Mouse (Mus musculus) neural tube, embryonic 13.5 days (tissue): Measurements from ENCODE around the gene Col5a1. TPM values are rescaled to one million over a fixed set of nuclear protein-coding genes. Genes with fewer than 3 reads are reported as not detected.

ENCODE experiments used
- ATAC-seq: fragments of 200-750 bp; cut with Nextera tagmentation; 2 replicates; pipeline ENCODE4 v1.8.0; 2017; ENCODE audit warnings: low read depth, mild to moderate bottlenecking, moderate TSS enrichment, moderate library complexity
- H3K27ac ChIP-seq: fragments of 300-500 bp; sonication (generic); replicated peaks from 2 replicates; pipeline ENCODE4 v1.5.1; 2015; ENCODE audit warnings: moderate library complexity, mild to moderate bottlenecking, inconsistent platforms
- H3K27me3 ChIP-seq: fragments of 300-500 bp; sonication (generic); 2 replicates; pipeline ENCODE4 v1.6.1; 2015; ENCODE audit warnings: mild to moderate bottlenecking, inconsistent platforms
- H3K36me3 ChIP-seq: fragments of 300-500 bp; sonication (generic); 2 replicates; pipeline ENCODE4 v1.6.1; 2015; ENCODE audit warnings: mild to moderate bottlenecking, inconsistent platforms
- H3K4me1 ChIP-seq: fragments of 300-500 bp; sonication (generic); replicated peaks from 2 replicates; pipeline ENCODE4 v1.6.1; 2015; ENCODE audit warnings: inconsistent platforms
- H3K4me2 ChIP-seq: fragments of 300-500 bp; sonication (generic); 2 replicates; pipeline ENCODE4 v1.6.1; 2015; ENCODE audit warnings: inconsistent platforms, mild to moderate bottlenecking, moderate library complexity
- H3K4me3 ChIP-seq: fragments of 300-500 bp; sonication (generic); 2 replicates; pipeline ENCODE4 v1.5.1; 2015; ENCODE audit warnings: mild to moderate bottlenecking, inconsistent platforms
- H3K9ac ChIP-seq: fragments of 300-500 bp; sonication (generic); 2 replicates; pipeline ENCODE4 v1.6.1; 2015; ENCODE audit warnings: moderate library complexity, mild to moderate bottlenecking, inconsistent platforms
- H3K9me3 ChIP-seq: fragments of 300-500 bp; sonication (generic); 2 replicates; pipeline ENCODE4 v1.6.1; 2016; ENCODE audit warnings: inconsistent platforms
- WGBS: fragments of 180-500 bp; shearing (Covaris S2); methylation state at CpG from one replicate; pipeline ENCODE4 v1.1.7; 2015; 5-methylcytosine and 5-hydroxymethylcytosine counted together
- polyA plus RNA-seq: library from polyadenylated mRNA; unstranded; fragments of >200 nt; fragmentation: Nextera tagmentation; extraction: Ambion mirVana; gene quantifications from 2 replicates; pipeline ENCODE4 v1.2.1, GENCODE M21; 2015

Gene Col5a1
- polyA plus RNA-seq, 1 experiment from 2014 or later, result 25.8 TPM

DNA sequence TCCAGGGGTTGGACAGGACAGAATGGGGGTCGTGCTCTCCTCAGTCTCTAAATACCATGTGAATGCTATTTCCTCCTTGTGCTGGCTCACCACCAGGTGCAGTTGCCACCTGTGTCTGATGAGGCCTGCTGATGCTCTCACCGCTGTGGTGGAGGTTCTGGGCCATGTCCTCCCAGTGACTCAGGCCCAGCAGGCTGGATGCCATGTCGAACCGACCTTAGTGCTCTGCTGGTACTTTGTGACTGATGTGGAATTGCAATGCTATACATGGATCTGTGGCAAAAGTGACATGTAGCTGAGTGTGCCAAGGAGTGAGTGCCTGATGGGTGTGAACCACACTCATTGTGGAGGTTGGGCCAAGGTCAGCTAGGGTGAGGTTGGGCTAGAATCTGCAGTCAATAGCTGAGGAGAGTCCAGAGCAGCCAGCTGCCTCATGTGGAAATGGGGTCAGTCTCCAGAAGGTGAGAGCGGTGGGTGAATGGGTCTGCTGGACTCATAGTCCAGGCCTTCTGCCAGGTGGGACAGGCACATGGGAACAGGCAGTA lies 44.3 kb downstream of the Col5a1 start:
- no peak overlapping the region for H3K4me3 ChIP-seq
- H3K9me3 ChIP-seq, result no peaks in the 10 kb centered on the region
- no peak overlapping the region for H3K9ac ChIP-seq
- no peak overlapping the region for H3K4me2 ChIP-seq
- peaks cover 20% of the 10 kb centered on the region for H3K4me1 ChIP-seq
- ATAC-seq, result no peak
- no peak overlapping the region for H3K27ac ChIP-seq
- H3K27me3 ChIP-seq, result no peaks in the 10 kb centered on the region
- H3K36me3 ChIP-seq, result no peaks in the 10 kb centered on the region
- WGBS, result 92% methylated on average over 5 of the region's 5 CpGs

DNA sequence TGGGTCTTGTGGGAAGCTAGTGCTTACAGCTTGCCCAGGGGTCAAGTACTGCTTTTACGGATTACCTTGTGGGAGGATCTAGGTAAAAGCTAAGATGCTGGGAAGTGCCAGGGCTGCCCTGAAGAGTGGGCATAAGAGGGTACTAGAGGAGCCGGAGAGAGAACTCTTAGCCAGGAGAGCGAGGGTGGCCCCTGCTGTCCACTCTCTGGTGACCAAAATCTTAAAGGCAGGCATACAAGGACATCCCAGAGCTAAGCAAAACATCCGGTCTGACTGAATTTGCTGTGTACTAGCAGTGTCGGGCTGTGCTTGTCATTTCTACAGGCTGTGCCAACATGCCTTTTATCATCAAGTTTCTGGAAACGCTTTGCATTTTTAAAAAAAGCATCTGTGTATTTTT lies 44.9 kb downstream of the Col5a1 start:
- H3K36me3 ChIP-seq, result no peaks in the 10 kb centered on the region
- no peaks in the 10 kb centered on the region for H3K27me3 ChIP-seq
- no peak overlapping the region for H3K4me2 ChIP-seq
- H3K27ac ChIP-seq, result no peak overlapping the region
- peaks cover 20% of the 10 kb centered on the region for H3K4me1 ChIP-seq
- ATAC-seq, result no peak
- no peak overlapping the region for H3K9ac ChIP-seq
- WGBS, result 86% methylated on average over 6 of the region's 6 CpGs
- H3K9me3 ChIP-seq, result no peaks in the 10 kb centered on the region
- no peak overlapping the region for H3K4me3 ChIP-seq

DNA sequence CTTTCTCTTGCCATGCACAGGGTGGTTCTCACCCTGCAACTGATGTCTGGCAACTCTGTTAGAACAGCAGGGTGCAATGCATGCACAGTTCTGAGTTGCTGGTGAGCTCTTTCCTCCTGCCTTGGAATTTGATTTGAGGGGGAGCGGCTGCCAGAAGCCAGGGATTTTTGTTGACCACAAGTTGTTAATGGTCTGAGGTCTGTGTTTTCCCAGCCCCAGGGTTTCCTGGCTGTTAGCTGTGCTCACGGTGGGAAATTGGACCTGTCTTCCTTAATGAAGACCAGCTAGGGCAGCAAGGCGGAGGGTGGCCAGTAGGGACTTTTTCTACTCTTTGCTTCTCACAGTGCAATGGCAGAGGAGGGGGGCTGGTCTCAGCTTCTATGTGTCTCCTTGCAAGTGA lies 45.7 kb downstream of the Col5a1 start:
- Histone ChIP-seq H3K9me3 (no peaks in the 10 kb centered on the region), H3K9ac (no peak overlapping the region), H3K4me3 (no peak overlapping the region), H3K4me1 (peaks cover 29% of the 10 kb centered on the region), H3K27ac (no peak overlapping the region), H3K4me2 (no peak overlapping the region), H3K36me3 (no peaks in the 10 kb centered on the region), H3K27me3 (no peaks in the 10 kb centered on the region)
- WGBS, result 55% methylated on average over 3 of the region's 3 CpGs
- no peak for ATAC-seq

DNA sequence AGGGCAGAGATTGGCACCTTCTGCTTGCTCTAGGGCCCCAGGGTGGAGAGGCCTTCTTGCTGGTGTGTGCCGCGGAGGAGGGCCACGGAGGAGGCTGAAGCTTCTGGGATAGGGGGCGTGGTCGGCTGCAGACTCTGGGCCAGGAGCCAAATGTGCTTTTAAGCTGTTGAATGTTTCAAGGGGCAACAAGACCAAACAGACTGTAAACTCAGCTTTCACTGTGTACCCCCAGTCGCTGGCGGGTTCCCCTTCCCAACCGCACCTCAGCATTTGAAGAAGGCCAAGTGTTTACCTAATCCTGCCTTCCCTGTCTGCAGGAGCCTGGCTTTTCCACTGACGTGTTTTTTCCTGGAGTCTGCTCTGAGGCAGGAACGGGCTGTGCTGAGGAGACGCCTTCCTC lies 48.0 kb downstream of the Col5a1 start:
- no peak overlapping the region for H3K9ac ChIP-seq
- peaks cover 30% of the 10 kb centered on the region for H3K4me1 ChIP-seq
- peak; percentile 61; the same call in 1 of the 2 replicates for ATAC-seq
- H3K9me3 ChIP-seq, result no peaks in the 10 kb centered on the region
- H3K4me3 ChIP-seq, result no peak overlapping the region
- no peaks in the 10 kb centered on the region for H3K27me3 ChIP-seq
- H3K36me3 ChIP-seq, result no peaks in the 10 kb centered on the region
- no peak overlapping the region for H3K4me2 ChIP-seq
- peak overlapping the region; percentile 49; the same call in 1 of the 2 replicates for H3K27ac ChIP-seq
- WGBS, result 41% methylated on average over 11 of the region's 11 CpGs

DNA sequence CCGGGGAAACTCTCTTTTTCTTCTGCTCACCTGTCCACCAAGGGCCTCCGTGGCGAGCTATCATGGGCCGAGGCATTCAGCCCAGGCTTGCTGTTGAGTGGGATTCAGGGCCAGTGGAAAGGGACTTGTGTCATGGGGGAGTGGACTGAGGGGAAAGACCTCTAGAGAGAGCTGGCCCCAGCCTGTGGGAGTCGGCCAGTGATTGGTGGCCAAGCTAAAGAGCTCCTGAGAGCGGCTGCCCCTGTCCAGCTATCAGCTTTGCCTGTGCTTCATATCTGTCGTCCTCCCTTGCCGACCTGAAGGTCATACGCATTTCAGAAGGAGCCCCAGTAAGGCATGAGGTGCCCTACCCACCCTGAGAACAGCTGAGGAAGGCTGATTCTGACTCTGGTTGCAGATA lies 48.6 kb downstream of the Col5a1 start:
- no peak overlapping the region for H3K4me2 ChIP-seq
- peaks cover 30% of the 10 kb centered on the region for H3K4me1 ChIP-seq
- H3K4me3 ChIP-seq, result no peak overlapping the region
- no peaks in the 10 kb centered on the region for H3K27me3 ChIP-seq
- ATAC-seq, result no peak
- H3K36me3 ChIP-seq, result no peaks in the 10 kb centered on the region
- no peak overlapping the region for H3K9ac ChIP-seq
- H3K27ac ChIP-seq, result peak overlapping the region; percentile 49; the same call in 1 of the 2 replicates
- H3K9me3 ChIP-seq, result no peaks in the 10 kb centered on the region
- WGBS, result 85% methylated on average over 9 of the region's 9 CpGs

DNA sequence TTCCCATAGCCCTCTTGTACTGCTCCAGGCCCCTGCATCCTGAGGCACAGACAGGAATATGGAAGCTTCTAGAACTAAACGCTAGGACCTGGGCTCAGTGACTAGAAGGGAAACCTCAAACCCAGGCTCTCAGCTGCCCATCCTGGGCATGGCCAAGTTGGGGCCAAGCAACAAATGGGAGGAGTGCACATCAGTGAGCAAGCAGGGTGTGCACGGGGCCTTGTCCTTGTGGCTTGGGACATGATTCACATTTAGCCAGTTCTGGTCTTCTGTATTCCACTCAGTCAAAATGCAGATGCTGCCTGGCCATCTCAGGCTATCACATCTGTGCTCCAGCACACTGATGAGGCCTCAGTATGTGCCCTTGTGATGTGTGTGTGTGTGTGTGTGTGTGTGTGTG lies 49.2 kb downstream of the Col5a1 start:
- Histone ChIP-seq H3K4me1 (peaks cover 30% of the 10 kb centered on the region), H3K9ac (no peak overlapping the region), H3K4me3 (no peak overlapping the region), H3K27ac (no peak overlapping the region), H3K27me3 (no peaks in the 10 kb centered on the region), H3K4me2 (no peak overlapping the region), H3K9me3 (no peaks in the 10 kb centered on the region), H3K36me3 (no peaks in the 10 kb centered on the region)
- no peak for ATAC-seq
- WGBS, result 98% methylated on average over 2 of the region's 2 CpGs

DNA sequence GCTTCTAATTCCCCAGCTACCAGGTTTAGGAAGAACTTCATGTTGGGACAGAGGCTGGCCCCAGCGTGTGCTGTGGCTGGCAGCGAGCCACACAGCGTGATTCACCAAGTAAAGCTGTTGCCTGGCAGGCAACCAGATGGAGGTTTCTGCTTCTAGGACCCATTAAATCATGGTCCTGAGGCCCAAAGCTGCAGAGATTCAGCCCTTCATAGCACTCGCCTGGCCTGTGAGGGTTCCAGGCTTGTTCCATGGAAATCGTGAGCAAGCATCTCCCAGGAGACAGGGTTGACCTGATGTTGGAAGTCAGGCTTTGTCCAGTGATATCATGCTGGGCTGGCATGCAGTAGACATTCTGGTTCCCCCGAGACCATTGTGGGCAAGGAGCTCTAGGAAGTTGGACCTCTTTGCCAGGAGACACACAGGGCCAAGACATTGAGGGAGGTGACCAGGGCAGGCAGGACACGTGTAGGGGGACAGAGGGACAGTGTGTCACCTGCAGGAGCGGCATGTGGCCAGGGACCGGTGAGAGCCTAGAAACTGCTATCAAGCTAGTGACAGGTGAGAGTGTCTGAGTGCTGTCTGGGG lies 50.5 kb downstream of the Col5a1 start:
- ATAC-seq, result no peak
- no peaks in the 10 kb centered on the region for H3K27me3 ChIP-seq
- H3K9me3 ChIP-seq, result no peaks in the 10 kb centered on the region
- no peaks in the 10 kb centered on the region for H3K36me3 ChIP-seq
- H3K4me3 ChIP-seq, result no peak overlapping the region
- H3K4me1 ChIP-seq, result peaks cover 30% of the 10 kb centered on the region
- no peak overlapping the region for H3K4me2 ChIP-seq
- H3K9ac ChIP-seq, result no peak overlapping the region
- H3K27ac ChIP-seq, result 0 out of 2 replicates have a peak overlapping the region, but pooled peaks have one; percentile 33
- 67% methylated on average over 9 of the region's 9 CpGs for WGBS

DNA sequence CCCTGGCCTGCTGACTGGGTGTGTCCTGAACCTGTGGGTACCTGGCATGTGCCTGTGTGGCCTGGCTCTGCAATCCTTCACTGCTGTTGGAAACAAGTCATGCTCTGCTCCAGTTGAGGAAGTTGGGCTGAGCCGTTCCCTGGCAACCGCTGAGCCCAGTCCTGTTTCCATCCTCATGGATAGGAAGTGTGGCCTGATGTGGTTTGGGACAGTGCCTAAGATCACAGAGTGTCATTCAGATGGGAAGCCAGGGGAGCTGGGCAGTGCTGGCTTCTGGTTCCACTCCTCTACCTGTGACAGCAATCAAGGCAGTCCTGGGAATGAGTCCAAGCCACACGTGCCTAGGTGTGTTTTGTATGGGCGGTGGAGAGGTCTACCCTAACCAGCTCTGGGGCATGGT lies 53.2 kb downstream of the Col5a1 start:
- Histone ChIP-seq H3K4me2 (no peak overlapping the region), H3K27me3 (no peaks in the 10 kb centered on the region), H3K9ac (no peak overlapping the region), H3K27ac (no peak overlapping the region), H3K4me3 (no peak overlapping the region), H3K36me3 (no peaks in the 10 kb centered on the region), H3K9me3 (no peaks in the 10 kb centered on the region), H3K4me1 (peaks cover 16% of the 10 kb centered on the region)
- WGBS, result 92% methylated on average over 4 of the region's 4 CpGs
- no peak for ATAC-seq

DNA sequence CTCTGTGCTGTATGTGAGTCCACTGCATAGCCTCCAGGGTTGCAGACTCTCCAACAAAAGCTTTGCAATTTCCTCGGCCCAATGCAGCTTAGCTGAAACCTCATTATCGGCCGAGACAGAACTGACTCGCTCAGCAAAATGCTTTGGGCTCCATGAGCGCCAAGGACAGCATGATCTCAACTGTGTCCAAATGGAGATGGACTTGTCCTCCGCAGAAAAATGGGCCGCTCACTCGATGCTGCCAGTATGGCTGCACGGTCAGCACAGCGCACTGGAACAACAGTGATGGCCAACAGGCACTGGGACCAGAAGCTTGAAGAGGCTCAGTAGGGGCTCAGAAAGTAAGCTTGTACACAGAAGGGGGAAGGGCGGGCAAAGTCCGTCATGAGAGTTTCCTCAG lies 53.9 kb downstream of the Col5a1 start:
- H3K9me3 ChIP-seq, result no peaks in the 10 kb centered on the region
- no peak for ATAC-seq

DNA sequence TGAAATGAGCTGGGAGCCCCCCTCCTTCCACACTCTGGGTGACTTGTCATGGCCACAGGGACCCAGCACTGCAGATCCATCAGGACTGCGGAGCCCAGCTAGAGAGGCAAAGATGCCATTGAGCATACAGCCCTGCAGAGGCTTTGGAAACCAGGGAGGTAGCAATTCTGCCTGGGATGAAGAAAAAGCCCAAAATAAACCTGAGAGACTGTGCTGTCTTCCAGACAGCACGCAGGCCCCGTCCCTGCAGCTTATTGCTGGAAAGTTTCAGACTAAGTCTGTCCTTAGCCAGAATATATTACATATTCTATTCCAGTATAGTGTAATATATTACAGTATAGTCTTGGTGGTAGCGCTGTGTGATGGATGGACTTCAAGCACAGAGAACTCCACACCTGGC lies 61.0 kb downstream of the Col5a1 start:
- no peak overlapping the region for H3K4me2 ChIP-seq

More for the DNA sequence above, 53.9 kb downstream of the Col5a1 start:
- no peaks in the 10 kb centered on the region for H3K36me3 ChIP-seq
- no peak overlapping the region for H3K4me2 ChIP-seq
- H3K4me1 ChIP-seq, result peaks cover 11% of the 10 kb centered on the region
- H3K27ac ChIP-seq, result 0 out of 2 replicates have a peak overlapping the region, but pooled peaks have one; percentile 13
- H3K9ac ChIP-seq, result no peak overlapping the region
- WGBS, result 85% methylated on average over 12 of the region's 12 CpGs
- H3K27me3 ChIP-seq, result no peaks in the 10 kb centered on the region
- H3K4me3 ChIP-seq, result no peak overlapping the region

DNA sequence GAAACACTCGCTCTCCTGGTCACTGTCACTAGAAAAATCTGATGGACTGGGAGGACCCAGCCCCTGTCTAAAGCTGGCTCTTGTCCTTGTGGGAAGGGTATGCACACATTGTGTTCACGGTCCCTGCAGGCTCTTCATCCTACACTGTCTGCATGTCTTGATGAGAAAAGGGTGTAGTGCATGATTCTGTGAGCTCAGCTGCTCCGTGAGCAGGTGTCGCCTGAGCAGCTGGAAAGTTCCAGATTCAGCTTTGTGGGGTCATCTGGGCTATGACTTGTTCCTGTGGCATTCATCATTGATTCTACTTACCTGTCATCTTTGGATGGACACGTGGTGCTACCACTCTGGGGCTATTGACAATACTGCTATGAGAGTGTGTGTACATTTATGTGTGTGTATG lies 61.7 kb downstream of the Col5a1 start:
- H3K4me1 ChIP-seq, result no peaks in the 10 kb centered on the region
- no peak overlapping the region for H3K9ac ChIP-seq
- no peak overlapping the region for H3K4me3 ChIP-seq
- no peaks in the 10 kb centered on the region for H3K27me3 ChIP-seq
- H3K4me2 ChIP-seq, result no peak overlapping the region
- no peaks in the 10 kb centered on the region for H3K9me3 ChIP-seq
- H3K27ac ChIP-seq, result no peak overlapping the region
- 90% methylated on average over 5 of the region's 5 CpGs for WGBS
- H3K36me3 ChIP-seq, result no peaks in the 10 kb centered on the region
- no peak for ATAC-seq

More for the DNA sequence above, 61.0 kb downstream of the Col5a1 start:
- no peaks in the 10 kb centered on the region for H3K9me3 ChIP-seq
- no peak for ATAC-seq
- H3K36me3 ChIP-seq, result no peaks in the 10 kb centered on the region
- H3K4me3 ChIP-seq, result no peak overlapping the region
- no peak overlapping the region for H3K9ac ChIP-seq
- no peaks in the 10 kb centered on the region for H3K4me1 ChIP-seq
- no peaks in the 10 kb centered on the region for H3K27me3 ChIP-seq
- WGBS, result 95% methylated on average over 4 of the region's 4 CpGs
- H3K27ac ChIP-seq, result no peak overlapping the region

DNA sequence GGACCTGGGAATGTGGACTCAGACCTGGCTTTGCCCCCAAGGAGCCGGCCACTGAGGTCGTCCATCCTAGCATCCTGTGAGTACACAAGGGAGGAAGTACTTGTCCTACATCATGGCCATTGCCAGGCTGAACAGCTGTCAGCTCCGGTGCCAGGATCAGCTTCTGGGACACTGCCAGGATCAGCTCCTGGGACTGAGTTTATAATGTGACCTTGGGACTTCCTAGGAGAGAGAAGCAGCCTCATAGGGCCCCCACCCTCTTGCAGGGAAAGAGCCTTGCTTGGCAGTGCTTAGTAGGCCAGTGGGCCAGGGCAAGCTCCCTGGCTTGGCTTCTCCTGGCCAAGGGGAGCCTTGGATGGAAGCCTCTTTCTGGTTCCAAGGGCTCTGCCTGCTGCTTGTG lies 67.6 kb downstream of the Col5a1 start:
- H3K4me1 ChIP-seq, result peaks cover 32% of the 10 kb centered on the region
- H3K36me3 ChIP-seq, result no peaks in the 10 kb centered on the region
- H3K4me3 ChIP-seq, result no peak overlapping the region
- H3K9me3 ChIP-seq, result no peaks in the 10 kb centered on the region
- no peaks in the 10 kb centered on the region for H3K27me3 ChIP-seq
- no peak overlapping the region for H3K9ac ChIP-seq
- no peak for ATAC-seq
- 70% methylated on average over 3 of the region's 3 CpGs for WGBS
- H3K27ac ChIP-seq, result no peak overlapping the region
- no peak overlapping the region for H3K4me2 ChIP-seq

DNA sequence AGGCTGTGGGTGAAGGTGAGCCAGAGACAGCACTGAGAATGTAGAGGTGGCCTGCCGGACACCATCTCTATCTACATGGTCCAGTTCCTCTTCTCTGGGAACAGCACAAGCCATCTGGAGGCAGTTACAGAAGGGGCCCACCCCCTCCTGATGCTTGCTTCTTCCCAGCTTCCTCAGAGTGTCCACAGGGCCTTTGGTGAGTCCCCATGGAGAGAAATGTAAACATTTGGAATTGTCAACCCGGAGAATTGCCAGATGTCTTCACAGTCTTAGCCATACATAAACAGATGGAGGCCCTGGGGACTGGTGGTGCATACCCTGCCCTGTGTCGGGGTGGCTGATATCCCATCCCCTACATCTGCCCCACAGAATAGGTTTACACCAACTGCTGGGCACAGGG lies 68.7 kb downstream of the Col5a1 start:
- Histone ChIP-seq H3K9me3 (no peaks in the 10 kb centered on the region), H3K36me3 (no peaks in the 10 kb centered on the region), H3K4me2 (no peak overlapping the region), H3K9ac (no peak overlapping the region), H3K27me3 (no peaks in the 10 kb centered on the region), H3K4me1 (peaks cover 32% of the 10 kb centered on the region), H3K4me3 (no peak overlapping the region), H3K27ac (no peak overlapping the region)
- no peak for ATAC-seq
- WGBS, result 58% methylated on average over 3 of the region's 3 CpGs
